Mouse (Mus musculus): ENCODE measurements around the gene Auts2. TPM values are rescaled to one million over a fixed set of nuclear protein-coding genes. Genes with fewer than 3 reads are reported as not detected.

The Auts2 gene
- total and polyA plus RNA-seq, 2 experiments from 2014 or later = 6.8 to 12.1 TPM

DNA sequence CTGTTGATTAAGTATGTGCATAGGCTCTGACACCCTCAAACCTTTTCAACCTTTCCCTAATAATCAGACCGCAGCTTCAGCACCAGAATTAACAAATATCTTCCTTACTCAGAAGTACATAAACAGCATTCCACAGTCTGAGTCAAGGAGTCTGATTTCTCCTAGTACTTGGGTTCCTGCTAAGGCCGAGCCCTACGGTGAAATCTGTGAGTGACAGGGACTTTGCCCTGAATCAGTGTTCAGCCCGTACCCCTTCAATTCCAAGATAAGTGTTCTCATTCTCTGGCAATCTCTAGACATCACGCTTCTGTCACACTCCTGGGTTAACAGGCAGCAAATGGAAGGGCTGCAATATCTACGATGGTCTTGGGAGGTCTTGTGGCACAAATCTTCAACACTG lies 226.2 kb downstream of the Auts2 start:
- TF ChIP-seq EP300 (IDR thresholded peaks at IDR 0.05; ENCODE audit: low read depth) (no peak), CTCF (IDR thresholded peaks at IDR 0.05; ENCODE audit: low read depth) (no peak)
- whole genome bisulfite sequencing = 58% methylated on average over 6 of the region's 6 CpGs
- Histone ChIP-seq H3K9me3 (replicated peaks; ENCODE audit: control insufficient read depth, low read length) (no peaks in the 10 kb centered on the region), H3K4me3 (ENCODE audit: low read depth, low read length) (no peak overlapping the region), H3K4me2 (ENCODE audit: low read depth, low read length) (no peak overlapping the region), H3K27ac (ENCODE audit: low read depth) (no peak overlapping the region), H3K4me1 (ENCODE audit: control insufficient read depth, insufficient read depth) (peaks cover 5% of the 10 kb centered on the region; the same call in 1 of the 2 replicates), H3K36me3 (replicated peaks; ENCODE audit: control insufficient read depth, insufficient read depth, low read length) (no peaks in the 10 kb centered on the region), H3K9ac (replicated peaks; ENCODE audit: low read depth, low read length) (no peak overlapping the region), H3K27me3 (ENCODE audit: control insufficient read depth, insufficient read depth, low read length) (no peaks in the 10 kb centered on the region)
- DNase-seq (ENCODE audit: low spot score) = no peak
- no peak for ATAC-seq (ENCODE audit: insufficient read depth, low read depth)

GRCm38 (mm10) chr5:132314300-132314699 lies 228.8 kb downstream of the Auts2 start:
- ATAC-seq (ENCODE audit: insufficient read depth, low read depth) (no peak), DNase-seq (ENCODE audit: low spot score) (no peak)
- H3K36me3 ChIP-seq (replicated peaks; ENCODE audit: control insufficient read depth, insufficient read depth, low read length) = no peaks in the 10 kb centered on the region
- H3K4me3 ChIP-seq (ENCODE audit: low read depth, low read length) = no peak overlapping the region
- H3K9me3 ChIP-seq (replicated peaks; ENCODE audit: control insufficient read depth, low read length) = no peaks in the 10 kb centered on the region
- H3K9ac ChIP-seq (replicated peaks; ENCODE audit: low read depth, low read length) = no peak overlapping the region
- H3K4me2 ChIP-seq (ENCODE audit: low read depth, low read length) = no peak overlapping the region
- no peaks in the 10 kb centered on the region for H3K27me3 ChIP-seq (ENCODE audit: control insufficient read depth, insufficient read depth, low read length)
- TF ChIP-seq CTCF (IDR thresholded peaks at IDR 0.05; ENCODE audit: low read depth) (no peak), EP300 (IDR thresholded peaks at IDR 0.05; ENCODE audit: low read depth) (no peak)
- H3K27ac ChIP-seq (ENCODE audit: low read depth) = no peak overlapping the region
- no peaks in the 10 kb centered on the region for H3K4me1 ChIP-seq (ENCODE audit: control insufficient read depth, insufficient read depth)
- WGBS = 78% methylated on average over 5 of the region's 5 CpGs

DNA sequence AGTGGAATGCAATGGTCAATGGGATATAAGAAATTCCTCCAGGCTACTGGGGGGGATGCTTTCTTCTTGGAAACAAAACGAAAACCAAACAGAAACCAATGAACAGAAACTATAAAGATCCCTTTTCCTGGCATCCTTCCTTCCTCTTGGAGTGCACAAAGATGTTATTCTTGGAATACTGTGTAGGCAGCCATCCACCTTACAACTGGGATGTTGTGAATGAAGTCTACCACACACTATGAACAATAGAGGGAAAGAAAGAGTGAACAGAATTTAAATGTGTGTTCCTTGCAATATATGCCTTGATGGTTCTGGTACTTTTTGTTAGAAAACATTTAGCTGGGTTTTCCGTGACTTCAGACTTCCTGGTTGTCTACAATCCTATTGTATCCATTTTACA lies 236.1 kb downstream of the Auts2 start:
- Histone ChIP-seq H3K4me3 (ENCODE audit: low read depth, low read length) (no peak overlapping the region), H3K4me2 (ENCODE audit: low read depth, low read length) (no peak overlapping the region), H3K9me3 (replicated peaks; ENCODE audit: control insufficient read depth, low read length) (no peaks in the 10 kb centered on the region), H3K27ac (ENCODE audit: low read depth) (no peak overlapping the region), H3K9ac (replicated peaks; ENCODE audit: low read depth, low read length) (no peak overlapping the region), H3K36me3 (replicated peaks; ENCODE audit: control insufficient read depth, insufficient read depth, low read length) (no peaks in the 10 kb centered on the region), H3K4me1 (ENCODE audit: control insufficient read depth, insufficient read depth) (no peaks in the 10 kb centered on the region), H3K27me3 (ENCODE audit: control insufficient read depth, insufficient read depth, low read length) (no peaks in the 10 kb centered on the region)
- DNase-seq (ENCODE audit: low spot score) = no peak
- WGBS = 66% methylated on average over 2 of the region's 2 CpGs
- no peak for ATAC-seq (ENCODE audit: insufficient read depth, low read depth)
- TF ChIP-seq CTCF (IDR thresholded peaks at IDR 0.05; ENCODE audit: low read depth) (no peak), EP300 (IDR thresholded peaks at IDR 0.05; ENCODE audit: low read depth) (no peak)

- DNase-seq (ENCODE audit: low spot score) (no peak), ATAC-seq (ENCODE audit: insufficient read depth, low read depth) (no peak)
- Histone ChIP-seq H3K27me3 (ENCODE audit: control insufficient read depth, insufficient read depth, low read length) (no peaks in the 10 kb centered on the region), H3K27ac (ENCODE audit: low read depth) (no peak overlapping the region), H3K4me3 (ENCODE audit: low read depth, low read length) (no peak overlapping the region), H3K36me3 (replicated peaks; ENCODE audit: control insufficient read depth, insufficient read depth, low read length) (no peaks in the 10 kb centered on the region), H3K9ac (replicated peaks; ENCODE audit: low read depth, low read length) (no peak overlapping the region), H3K9me3 (replicated peaks; ENCODE audit: control insufficient read depth, low read length) (no peaks in the 10 kb centered on the region), H3K4me2 (ENCODE audit: low read depth, low read length) (no peak overlapping the region), H3K4me1 (ENCODE audit: control insufficient read depth, insufficient read depth) (no peaks in the 10 kb centered on the region)
- no peak for TF ChIP-seq CTCF (IDR thresholded peaks at IDR 0.05; ENCODE audit: low read depth)
- TF ChIP-seq EP300 (IDR thresholded peaks at IDR 0.05; ENCODE audit: low read depth) = no peak
- WGBS = 91% methylated on average over 5 of the region's 5 CpGs
Observed at GRCm38 (mm10) chr5:132305354-132305934, 237.7 kb downstream of the Auts2 start.

DNA sequence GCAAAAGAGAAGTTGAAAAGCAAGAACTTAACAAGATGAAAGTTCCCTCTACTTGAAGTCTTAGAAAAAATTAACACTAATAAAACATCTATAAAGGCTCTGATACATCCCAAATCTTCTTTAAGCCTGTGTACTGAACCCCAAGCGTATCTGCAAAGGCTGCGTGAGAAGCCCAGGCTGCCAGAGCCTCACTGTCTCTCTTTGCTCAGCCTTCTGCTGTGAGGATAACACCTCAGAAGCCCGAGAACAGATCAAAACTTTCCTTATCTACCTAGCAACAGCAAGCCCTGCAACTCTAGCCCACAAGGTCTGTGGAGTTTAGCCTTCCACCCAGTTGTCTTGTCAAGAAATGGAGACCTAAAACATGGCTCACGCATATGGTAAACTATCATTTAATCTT lies 240.4 kb downstream of the Auts2 start:
- Histone ChIP-seq H3K27me3 (ENCODE audit: control insufficient read depth, insufficient read depth, low read length) (no peaks in the 10 kb centered on the region), H3K36me3 (replicated peaks; ENCODE audit: control insufficient read depth, insufficient read depth, low read length) (no peaks in the 10 kb centered on the region), H3K4me1 (ENCODE audit: control insufficient read depth, insufficient read depth) (no peaks in the 10 kb centered on the region), H3K9ac (replicated peaks; ENCODE audit: low read depth, low read length) (no peak overlapping the region), H3K27ac (ENCODE audit: low read depth) (no peak overlapping the region), H3K4me3 (ENCODE audit: low read depth, low read length) (no peak overlapping the region), H3K9me3 (replicated peaks; ENCODE audit: control insufficient read depth, low read length) (no peaks in the 10 kb centered on the region), H3K4me2 (ENCODE audit: low read depth, low read length) (no peak overlapping the region)
- 90% methylated on average over 4 of the region's 4 CpGs for WGBS
- DNase-seq (ENCODE audit: low spot score) (no peak), ATAC-seq (ENCODE audit: insufficient read depth, low read depth) (no peak)
- no peak for TF ChIP-seq CTCF (IDR thresholded peaks at IDR 0.05; ENCODE audit: low read depth)

DNA sequence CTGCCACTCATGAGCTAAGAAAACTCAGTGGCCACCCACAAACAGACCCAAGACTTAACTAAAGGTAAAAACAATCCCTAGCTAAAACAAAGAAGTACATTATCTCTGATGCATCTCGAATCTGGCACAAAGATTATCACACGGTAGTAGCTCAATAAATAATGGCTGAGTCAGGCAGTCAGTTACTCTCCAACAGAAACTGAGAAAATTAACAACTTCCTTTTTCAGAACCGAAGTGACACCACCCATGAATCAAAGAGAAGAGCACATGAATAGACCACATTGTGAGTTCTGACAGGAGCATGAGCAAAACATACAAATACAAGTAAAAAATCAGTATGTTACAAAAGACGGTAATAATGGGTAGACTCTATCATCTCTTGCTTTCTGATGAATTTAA lies 242.3 kb downstream of the Auts2 start:
- 62% methylated on average over 4 of the region's 4 CpGs for WGBS
- H3K9ac ChIP-seq (replicated peaks; ENCODE audit: low read depth, low read length) = no peak overlapping the region
- no peak for TF ChIP-seq CTCF (IDR thresholded peaks at IDR 0.05; ENCODE audit: low read depth)
- TF ChIP-seq EP300 (IDR thresholded peaks at IDR 0.05; ENCODE audit: low read depth) = no peak
- no peak for DNase-seq (ENCODE audit: low spot score)
- H3K4me2 ChIP-seq (ENCODE audit: low read depth, low read length) = no peak overlapping the region
- no peaks in the 10 kb centered on the region for H3K9me3 ChIP-seq (replicated peaks; ENCODE audit: control insufficient read depth, low read length)
- no peak overlapping the region for H3K27ac ChIP-seq (ENCODE audit: low read depth)
- no peaks in the 10 kb centered on the region for H3K36me3 ChIP-seq (replicated peaks; ENCODE audit: control insufficient read depth, insufficient read depth, low read length)
- no peak overlapping the region for H3K4me3 ChIP-seq (ENCODE audit: low read depth, low read length)
- no peaks in the 10 kb centered on the region for H3K27me3 ChIP-seq (ENCODE audit: control insufficient read depth, insufficient read depth, low read length)
- ATAC-seq (ENCODE audit: insufficient read depth, low read depth) = no peak
- no peaks in the 10 kb centered on the region for H3K4me1 ChIP-seq (ENCODE audit: control insufficient read depth, insufficient read depth)
